Mouse (Mus musculus) liver (tissue): ENCODE measurements around the gene Anp32e.
A peak's percentile ranks its signal among the peaks of the same experiment; 100 is the strongest.
"Not testable (repeated sequence)": the region's sequence is repeated elsewhere in the genome, so short reads cannot be mapped to it uniquely, and the experiment has no call there.

Source experiments
- DNase-seq: peaks from one replicate; pipeline ENCODE4 v3.0.0-alpha.2; 2020; ENCODE audit warnings: mixed read lengths

Gene Anp32e

GRCm38 (mm10) chr3:95944742-95945141 lies 15.7 kb downstream of the Anp32e start:
- DNase-seq: no peak

GRCm38 (mm10) chr3:95945731-95946240 lies 16.7 kb downstream of the Anp32e start:
- no peak for DNase-seq

GRCm38 (mm10) chr3:95948325-95948724 lies 19.3 kb downstream of the Anp32e start:
- no peak for DNase-seq

GRCm38 (mm10) chr3:95950763-95951551 lies 21.9 kb downstream of the Anp32e start:
- peak; percentile 90 for DNase-seq

- DNase-seq: not testable (repeated sequence)
Measured at GRCm38 (mm10) chr3:95951566-95951965, 22.5 kb downstream of the Anp32e start.

- no peak for DNase-seq
Measured at GRCm38 (mm10) chr3:95953023-95953422, 24.0 kb downstream of the Anp32e start.

- no peak for DNase-seq
Measured at GRCm38 (mm10) chr3:95953522-95953921, 24.5 kb downstream of the Anp32e start.

GRCm38 (mm10) chr3:95954648-95955173 lies 25.7 kb downstream of the Anp32e start:
- DNase-seq: not testable (repeated sequence)

GRCm38 (mm10) chr3:95955318-95955717 lies 26.3 kb downstream of the Anp32e start:
- no peak for DNase-seq

GRCm38 (mm10) chr3:95957359-95958148 lies 28.5 kb downstream of the Anp32e start:
- no peak for DNase-seq

- peak; percentile 25 for DNase-seq
Measured at GRCm38 (mm10) chr3:95959082-95959481, 30.0 kb downstream of the Anp32e start.

GRCm38 (mm10) chr3:95959807-95960206 lies 30.8 kb downstream of the Anp32e start:
- DNase-seq: no peak

GRCm38 (mm10) chr3:95962182-95962581 lies 33.1 kb downstream of the Anp32e start:
- not testable (repeated sequence) for DNase-seq

GRCm38 (mm10) chr3:95963230-95963629 lies 34.2 kb downstream of the Anp32e start:
- DNase-seq: no peak

- peak; percentile 33 for DNase-seq
Measured at GRCm38 (mm10) chr3:95963681-95964080, 34.6 kb downstream of the Anp32e start.

GRCm38 (mm10) chr3:95965518-95966451 lies 36.7 kb downstream of the Anp32e start:
- DNase-seq: no peak

GRCm38 (mm10) chr3:95969277-95969676 lies 40.2 kb downstream of the Anp32e start:
- no peak for DNase-seq

- DNase-seq: not testable (repeated sequence)
Measured at GRCm38 (mm10) chr3:95970661-95971060, 41.6 kb downstream of the Anp32e start.

- no peak for DNase-seq
Measured at GRCm38 (mm10) chr3:95972251-95972872, 43.3 kb downstream of the Anp32e start.

- peak; percentile 44 for DNase-seq
Measured at GRCm38 (mm10) chr3:95972873-95973634, 44.0 kb downstream of the Anp32e start.

- DNase-seq: no peak
Measured at GRCm38 (mm10) chr3:95977079-95977478, 48.0 kb downstream of the Anp32e start.
